Mouse (Mus musculus): ENCODE measurements at regions not wholly inside any gene's neighbourhood (a gene's known extent, or its start where the extent isn't known, plus 50 kb on each side); places are given as distances from the start of the nearest gene placed in this dataset.

DNA sequence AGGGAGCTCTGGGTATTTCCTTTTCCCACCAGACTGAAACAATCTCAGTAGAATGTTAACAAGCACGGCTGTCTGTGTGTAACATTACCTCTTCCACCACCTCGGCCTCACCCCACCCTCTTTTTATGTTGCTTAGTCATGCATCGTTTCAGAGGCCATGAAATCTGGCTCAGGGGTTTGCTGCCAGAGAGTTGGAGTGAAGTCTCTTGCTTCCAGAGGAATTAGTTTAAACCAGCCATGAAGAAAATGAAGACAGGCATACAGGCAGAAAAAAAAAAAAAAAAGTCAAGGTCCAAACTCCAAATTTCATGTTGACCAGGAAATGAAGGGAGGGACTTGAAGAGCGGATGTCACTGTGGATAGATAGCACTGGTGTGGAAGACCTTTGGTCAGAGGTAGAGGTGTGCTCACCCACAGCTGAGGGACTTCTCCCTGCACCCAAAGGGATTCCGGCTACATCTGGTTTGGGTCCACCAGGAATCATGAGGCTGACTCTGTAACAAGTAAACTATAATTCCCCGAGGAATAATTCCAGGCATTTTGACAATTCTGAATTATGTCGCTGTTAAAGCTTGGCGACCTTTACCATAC is 92.7 kb downstream of the Rnd3 start:
- H3K4me3 ChIP-seq (ENCODE audit: control insufficient read depth in 1 of 2, insufficient read depth in 1 of 2, low read depth in 1 of 2, low read length in 2 of 2) = no peak overlapping the region
- H3K9ac ChIP-seq (ENCODE audit: low read length) = no peak overlapping the region
- no peaks in the 10 kb centered on the region for H3K9me3 ChIP-seq (ENCODE audit: control insufficient read depth, low read length)
- H3K27me3 ChIP-seq (ENCODE audit: control insufficient read depth, insufficient read depth, low read length) = no peaks in the 10 kb centered on the region
- 60% methylated on average over 8 of the region's 8 CpGs for WGBS
- ATAC-seq (ENCODE audit: insufficient number of reproducible peaks, insufficient read depth, low FRiP score, low read depth) = no peak
- no peak overlapping the region for H3K4me2 ChIP-seq (ENCODE audit: low read length)
- peaks cover 2 to 3% of the 10 kb centered on the region in 2 experiments; a peak in 1 of 4 replicates for H3K4me1 ChIP-seq (ENCODE audit: control insufficient read depth in 2 of 2, insufficient read depth in 2 of 2, low read length in 2 of 2)
- no peaks in the 10 kb centered on the region for H3K36me3 ChIP-seq (ENCODE audit: control insufficient read depth, insufficient read depth, low read length)
- H3K27ac ChIP-seq (replicated peaks in 1 of 2; ENCODE audit: control insufficient read depth in 1 of 2, insufficient read depth in 1 of 2, low read depth in 2 of 2, low read length in 2 of 2) = no peak overlapping the region

DNA sequence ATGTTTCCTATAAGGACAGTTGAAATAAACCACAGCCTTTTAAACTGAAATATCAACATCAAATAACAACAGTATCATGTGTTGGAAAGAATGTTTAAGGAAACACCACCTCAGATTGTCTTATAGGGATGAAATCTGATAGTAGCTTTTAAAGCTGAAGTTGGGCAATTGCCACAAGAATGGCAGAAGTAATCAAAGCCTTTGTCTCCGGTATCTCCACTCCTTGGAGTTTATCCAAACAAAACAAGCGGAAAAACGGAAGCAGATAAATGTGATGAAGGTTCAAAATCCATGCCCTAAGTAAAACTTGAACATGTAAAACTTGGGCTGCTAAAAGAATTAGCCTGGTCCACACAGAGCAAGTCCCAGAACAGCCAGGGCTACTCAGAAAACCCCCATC is 93.6 kb downstream of the Rnd3 start:
- Histone ChIP-seq H3K27ac (replicated peaks in 1 of 2; ENCODE audit: control insufficient read depth in 1 of 2, insufficient read depth in 1 of 2, low read depth in 2 of 2, low read length in 2 of 2) (no peak overlapping the region), H3K4me1 (ENCODE audit: control insufficient read depth in 2 of 2, insufficient read depth in 2 of 2, low read length in 2 of 2) (peaks cover 2 to 3% of the 10 kb centered on the region in 2 experiments; a peak in 1 of 4 replicates), H3K4me3 (ENCODE audit: control insufficient read depth in 1 of 2, insufficient read depth in 1 of 2, low read depth in 1 of 2, low read length in 2 of 2) (no peak overlapping the region), H3K27me3 (ENCODE audit: control insufficient read depth, insufficient read depth, low read length) (no peaks in the 10 kb centered on the region), H3K36me3 (ENCODE audit: control insufficient read depth, insufficient read depth, low read length) (no peaks in the 10 kb centered on the region), H3K9me3 (ENCODE audit: control insufficient read depth, low read length) (no peaks in the 10 kb centered on the region), H3K4me2 (ENCODE audit: low read length) (no peak overlapping the region), H3K9ac (ENCODE audit: low read length) (no peak overlapping the region)
- WGBS = 49% methylated on average over 3 of the region's 3 CpGs
- ATAC-seq (ENCODE audit: insufficient number of reproducible peaks, insufficient read depth, low FRiP score, low read depth) = no peak

DNA sequence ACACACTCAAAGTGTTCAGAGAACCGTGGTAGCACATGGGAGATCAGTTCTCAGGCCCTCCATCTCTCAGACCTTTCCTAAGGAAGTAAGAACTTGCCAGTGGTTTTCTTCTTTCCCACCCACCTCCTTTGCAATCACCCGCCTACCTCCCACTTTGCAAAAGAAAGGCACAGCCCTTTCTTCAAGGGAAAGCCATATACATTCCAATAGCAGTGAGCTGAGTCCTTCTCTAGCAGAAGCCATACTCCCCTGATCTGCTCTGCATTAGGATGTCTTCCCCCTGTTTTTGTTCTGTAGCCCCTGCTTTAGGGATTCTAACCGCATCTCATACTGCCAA is 99.1 kb downstream of the Rnd3 start:
- Histone ChIP-seq H3K9me3 (ENCODE audit: control insufficient read depth, low read length) (no peaks in the 10 kb centered on the region), H3K36me3 (ENCODE audit: control insufficient read depth, insufficient read depth, low read length) (no peaks in the 10 kb centered on the region)
- WGBS = 74% methylated on average over 3 of the region's 3 CpGs

DNA sequence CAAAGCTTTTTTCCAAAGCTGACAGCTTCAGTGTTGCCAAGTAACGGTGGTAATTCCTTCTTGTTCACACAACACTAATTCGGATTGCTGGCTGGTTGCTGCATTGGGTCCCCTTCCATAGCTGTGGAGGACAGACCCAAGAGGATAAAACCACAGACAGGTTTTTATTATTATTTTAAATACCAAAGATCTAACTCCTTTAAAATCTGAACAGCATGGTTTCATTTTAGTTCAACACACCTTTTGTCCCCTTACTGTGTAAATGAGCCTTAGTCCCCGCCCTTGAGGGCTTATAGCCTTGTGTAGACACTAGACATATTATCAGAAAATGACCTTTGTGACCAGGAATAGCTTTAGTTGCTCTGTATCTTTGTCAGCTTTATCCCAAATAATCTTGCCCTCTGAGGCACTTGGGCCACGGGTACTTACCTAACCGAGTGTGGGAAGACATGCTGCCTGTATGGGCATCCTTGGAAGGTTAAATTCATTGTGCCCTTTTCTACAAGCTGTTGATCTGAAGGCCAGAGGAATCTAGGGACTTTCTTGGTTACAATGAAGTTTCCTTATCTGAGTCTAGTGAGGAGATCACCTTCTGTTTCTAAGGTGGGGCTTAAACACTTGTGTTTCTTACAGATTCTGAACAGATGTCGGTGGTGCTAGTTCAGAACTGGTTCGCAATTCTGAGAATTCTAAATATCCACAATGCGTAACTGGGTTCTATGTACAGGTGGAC is 99.6 kb downstream of the Rnd3 start:
- WGBS = 66% methylated on average over 8 of the region's 8 CpGs
- no peak for ATAC-seq (ENCODE audit: insufficient number of reproducible peaks, insufficient read depth, low FRiP score, low read depth)
- H3K27me3 ChIP-seq (ENCODE audit: control insufficient read depth, insufficient read depth, low read length) = no peaks in the 10 kb centered on the region

More for the DNA sequence above, 99.1 kb downstream of the Rnd3 start:
- no peaks in the 10 kb centered on the region for H3K27me3 ChIP-seq (ENCODE audit: control insufficient read depth, insufficient read depth, low read length)
- no peak overlapping the region for H3K4me3 ChIP-seq (ENCODE audit: control insufficient read depth in 1 of 2, insufficient read depth in 1 of 2, low read depth in 1 of 2, low read length in 2 of 2)
- no peak for ATAC-seq (ENCODE audit: insufficient number of reproducible peaks, insufficient read depth, low FRiP score, low read depth)
- no peak overlapping the region for H3K27ac ChIP-seq (replicated peaks in 1 of 2; ENCODE audit: control insufficient read depth in 1 of 2, insufficient read depth in 1 of 2, low read depth in 2 of 2, low read length in 2 of 2)
- peaks cover 0 to 3% of the 10 kb centered on the region in 2 experiments; a peak in 1 of 4 replicates for H3K4me1 ChIP-seq (ENCODE audit: control insufficient read depth in 2 of 2, insufficient read depth in 2 of 2, low read length in 2 of 2)
- no peak overlapping the region for H3K9ac ChIP-seq (ENCODE audit: low read length)
- no peak overlapping the region for H3K4me2 ChIP-seq (ENCODE audit: low read length)

DNA sequence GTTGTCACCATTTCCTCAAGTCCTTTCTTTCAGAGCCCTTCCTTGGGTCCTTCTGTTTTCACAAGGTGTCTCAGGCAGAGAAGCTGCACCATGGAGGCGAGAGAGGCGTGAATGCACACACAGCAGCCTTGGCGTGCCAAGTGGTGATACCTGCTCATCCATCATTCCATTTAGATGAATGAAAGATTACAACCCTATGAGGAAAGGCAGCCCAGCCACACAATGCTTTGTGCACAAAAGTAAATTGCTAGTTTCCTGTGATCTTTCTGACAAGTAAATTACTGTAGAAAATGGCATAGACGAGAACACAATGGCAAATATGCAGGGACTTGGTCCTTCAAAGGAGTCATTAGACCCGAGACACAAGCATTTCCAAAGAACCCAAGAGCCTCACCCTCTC is 101.4 kb downstream of the Rnd3 start:
- H3K9ac ChIP-seq (ENCODE audit: low read length) = no peak overlapping the region
- no peaks in the 10 kb centered on the region for H3K27me3 ChIP-seq (ENCODE audit: control insufficient read depth, insufficient read depth, low read length)
- no peaks in the 10 kb centered on the region for H3K9me3 ChIP-seq (ENCODE audit: control insufficient read depth, low read length)
- no peak overlapping the region for H3K4me2 ChIP-seq (ENCODE audit: low read length)
- no peak overlapping the region for H3K4me3 ChIP-seq (ENCODE audit: control insufficient read depth in 1 of 2, insufficient read depth in 1 of 2, low read depth in 1 of 2, low read length in 2 of 2)
- ATAC-seq (ENCODE audit: insufficient number of reproducible peaks, insufficient read depth, low FRiP score, low read depth) = no peak
- peaks cover 0 to 3% of the 10 kb centered on the region in 2 experiments; a peak in 1 of 4 replicates for H3K4me1 ChIP-seq (ENCODE audit: control insufficient read depth in 2 of 2, insufficient read depth in 2 of 2, low read length in 2 of 2)
- no peak overlapping the region for H3K27ac ChIP-seq (replicated peaks in 1 of 2; ENCODE audit: control insufficient read depth in 1 of 2, insufficient read depth in 1 of 2, low read depth in 2 of 2, low read length in 2 of 2)
- no peaks in the 10 kb centered on the region for H3K36me3 ChIP-seq (ENCODE audit: control insufficient read depth, insufficient read depth, low read length)
- WGBS = 83% methylated on average over 5 of the region's 5 CpGs

More for the DNA sequence above, 99.6 kb downstream of the Rnd3 start:
- Histone ChIP-seq H3K4me1 (ENCODE audit: control insufficient read depth in 2 of 2, insufficient read depth in 2 of 2, low read length in 2 of 2) (peaks cover 0 to 3% of the 10 kb centered on the region in 2 experiments; a peak in 1 of 4 replicates), H3K4me3 (ENCODE audit: control insufficient read depth in 1 of 2, insufficient read depth in 1 of 2, low read depth in 1 of 2, low read length in 2 of 2) (no peak overlapping the region), H3K36me3 (ENCODE audit: control insufficient read depth, insufficient read depth, low read length) (no peaks in the 10 kb centered on the region), H3K4me2 (ENCODE audit: low read length) (no peak overlapping the region), H3K27ac (replicated peaks in 1 of 2; ENCODE audit: control insufficient read depth in 1 of 2, insufficient read depth in 1 of 2, low read depth in 2 of 2, low read length in 2 of 2) (no peak overlapping the region), H3K9me3 (ENCODE audit: control insufficient read depth, low read length) (no peaks in the 10 kb centered on the region), H3K9ac (ENCODE audit: low read length) (no peak overlapping the region)

DNA sequence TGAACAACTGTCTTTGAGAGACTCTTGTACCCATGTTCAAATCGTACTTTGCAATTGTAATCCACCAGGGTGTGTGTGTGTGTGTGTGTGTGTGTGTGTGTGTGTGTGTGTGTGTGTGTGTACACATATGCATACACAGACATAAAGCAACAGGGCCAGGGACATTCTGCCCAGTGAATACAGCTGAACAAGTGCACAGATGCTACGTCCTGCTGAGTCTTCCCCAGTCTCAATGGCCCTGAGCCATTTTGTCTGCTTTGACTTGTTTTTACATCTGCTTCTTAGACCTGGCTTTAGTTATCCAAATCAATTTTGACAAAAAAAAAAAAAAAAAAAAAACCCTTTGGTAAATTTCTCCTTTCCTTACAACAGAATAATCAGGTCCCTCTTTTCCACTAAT is 103.3 kb downstream of the Rnd3 start:
- Histone ChIP-seq H3K36me3 (ENCODE audit: control insufficient read depth, insufficient read depth, low read length) (no peaks in the 10 kb centered on the region), H3K4me2 (ENCODE audit: low read length) (no peak overlapping the region), H3K27me3 (ENCODE audit: control insufficient read depth, insufficient read depth, low read length) (no peaks in the 10 kb centered on the region), H3K4me3 (ENCODE audit: control insufficient read depth in 1 of 2, insufficient read depth in 1 of 2, low read depth in 1 of 2, low read length in 2 of 2) (no peak overlapping the region), H3K9me3 (ENCODE audit: control insufficient read depth, low read length) (no peaks in the 10 kb centered on the region), H3K27ac (replicated peaks in 1 of 2; ENCODE audit: control insufficient read depth in 1 of 2, insufficient read depth in 1 of 2, low read depth in 2 of 2, low read length in 2 of 2) (no peak overlapping the region), H3K4me1 (ENCODE audit: control insufficient read depth in 2 of 2, insufficient read depth in 2 of 2, low read length in 2 of 2) (peaks cover 0 to 3% of the 10 kb centered on the region in 2 experiments; a peak in 1 of 4 replicates), H3K9ac (ENCODE audit: low read length) (no peak overlapping the region)
- no peak for ATAC-seq (ENCODE audit: insufficient number of reproducible peaks, insufficient read depth, low FRiP score, low read depth)
- WGBS = 88% methylated on average over 2 of the region's 2 CpGs

DNA sequence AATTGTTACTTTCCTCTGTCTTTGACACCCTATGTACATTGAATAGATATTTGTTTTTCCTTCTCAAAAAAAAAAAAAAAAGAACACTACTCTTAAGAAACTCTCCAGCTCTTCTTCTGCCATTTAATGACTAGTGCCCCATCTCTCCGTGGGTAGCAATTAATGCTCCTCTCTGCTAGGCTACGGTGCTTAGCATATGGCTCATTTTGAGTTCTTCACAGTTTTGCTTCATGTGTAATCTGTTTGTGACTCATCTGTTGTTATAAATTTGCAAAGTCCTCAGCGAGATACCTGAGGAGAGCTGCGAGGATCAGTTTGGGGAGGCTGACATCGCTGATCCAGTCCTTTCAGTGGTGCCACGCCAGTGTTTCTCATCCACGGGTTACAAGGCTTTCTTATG is 107.8 kb downstream of the Rnd3 start:
- Histone ChIP-seq H3K4me3 (ENCODE audit: control insufficient read depth in 1 of 2, insufficient read depth in 1 of 2, low read depth in 1 of 2, low read length in 2 of 2) (no peak overlapping the region), H3K4me1 (ENCODE audit: control insufficient read depth in 2 of 2, insufficient read depth in 2 of 2, low read length in 2 of 2) (peaks cover 0 to 6% of the 10 kb centered on the region in 2 experiments; a peak in 1 of 4 replicates), H3K36me3 (ENCODE audit: control insufficient read depth, insufficient read depth, low read length) (no peaks in the 10 kb centered on the region), H3K9me3 (ENCODE audit: control insufficient read depth, low read length) (no peaks in the 10 kb centered on the region), H3K9ac (ENCODE audit: low read length) (no peak overlapping the region), H3K27me3 (ENCODE audit: control insufficient read depth, insufficient read depth, low read length) (no peaks in the 10 kb centered on the region), H3K4me2 (ENCODE audit: low read length) (no peak overlapping the region), H3K27ac (replicated peaks in 1 of 2; ENCODE audit: control insufficient read depth in 1 of 2, insufficient read depth in 1 of 2, low read depth in 2 of 2, low read length in 2 of 2) (no peak overlapping the region)
- no peak for ATAC-seq (ENCODE audit: insufficient number of reproducible peaks, insufficient read depth, low FRiP score, low read depth)
- WGBS = 60% methylated on average over 7 of the region's 7 CpGs

Measured in heart, embryonic 14.5 days (tissue).